Mouse (Mus musculus) heart, postnatal 0 days (tissue): ENCODE measurements at regions not wholly inside any gene's neighbourhood (a gene's known extent, or its start where the extent isn't known, plus 50 kb on each side); places are given as distances from the start of the nearest gene placed in this dataset.

Experiments used
- CTCF ChIP-seq: IDR thresholded peaks from 2 replicates; pipeline ENCODE4 v1.5.1; 2016; ENCODE audit warnings: antibody characterized with exemption, control low read depth, low read depth
- EP300 ChIP-seq: IDR thresholded peaks from 2 replicates; pipeline ENCODE4 v1.6.1; 2016; ENCODE audit warnings: antibody characterized with exemption, low read depth

DNA sequence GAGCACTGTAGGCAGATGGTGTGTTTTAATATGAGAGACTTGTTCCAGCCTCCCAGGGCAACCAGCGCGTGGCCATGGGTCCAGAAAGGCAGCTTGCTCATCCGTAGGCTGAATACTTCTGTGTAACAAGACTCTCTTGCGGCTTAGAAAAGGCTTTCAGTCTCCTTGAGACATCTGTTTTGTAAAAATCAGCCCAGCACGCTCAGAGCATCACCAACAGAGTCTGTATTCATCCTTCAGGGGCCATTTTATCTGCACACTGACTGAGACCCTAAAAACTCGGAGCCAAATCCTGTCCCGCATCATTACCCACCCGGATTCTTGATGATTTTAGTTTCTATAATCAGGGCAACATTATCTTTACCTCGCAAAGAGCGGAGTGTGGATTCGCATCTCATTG, 396.4 kb upstream of the Klf4 start:
- TF ChIP-seq CTCF, result no peak
- no peak for TF ChIP-seq EP300
